ENCODE assay signal across 11 mouse cellular contexts in the genomic region with DNA sequence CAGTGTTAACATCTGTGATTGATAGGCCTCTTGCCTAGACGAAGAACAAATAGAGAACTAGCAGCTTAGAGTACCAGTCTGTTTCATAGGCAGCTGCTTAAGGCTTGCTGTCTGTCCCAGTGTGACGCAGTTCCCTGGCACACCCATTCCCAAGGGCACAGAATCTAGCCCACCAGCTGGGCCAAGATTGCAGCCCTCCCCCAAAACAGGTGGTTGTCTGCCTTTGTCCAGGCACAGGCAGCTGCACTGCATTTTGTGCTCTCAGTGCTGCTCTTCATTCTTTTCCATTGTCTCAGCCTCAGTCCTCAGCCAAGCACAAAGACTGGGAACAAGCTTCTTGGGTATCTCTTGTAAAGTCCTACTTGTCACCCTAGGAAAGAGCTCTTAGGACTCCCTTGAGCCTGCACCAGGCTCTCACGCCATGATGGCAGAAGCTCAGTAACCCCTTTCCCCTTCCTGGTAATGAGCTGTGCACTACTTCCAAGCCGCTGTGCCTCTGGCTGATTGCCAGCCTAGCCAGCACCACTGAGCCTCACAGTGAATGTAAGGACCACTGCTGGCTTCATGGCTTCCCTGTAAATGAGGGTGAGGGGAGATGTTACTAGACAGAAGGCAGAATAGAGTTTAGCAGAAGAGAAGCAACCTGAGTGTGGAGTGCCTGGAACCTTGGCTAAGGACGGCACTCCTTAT. TPM values are rescaled to one million over a fixed set of nuclear protein-coding genes. Genes with fewer than 3 reads are reported as not detected.
A peak's percentile ranks its signal among the peaks of the same experiment; 100 is the strongest.
DNase-seq lines count a peak whose midpoint lies in the region; ATAC-seq and TF ChIP-seq lines count a peak whose summit lies in the region.
"Had no signal": no experiment of that assay in that cellular context is flagged by ENCODE, and none has a peak within 500 bp of the region (broad histone marks: within the 10 kb centered on the region; RNA-seq: fewer than 3 reads in every experiment).

No protein-coding gene starts in this region.

- H3K9ac ChIP-seq in embryonic facial prominence, embryonic 14.5 days (ENCODE audit: low read depth, low read length), result no peak overlapping the region
- H3K9ac ChIP-seq in hindbrain, postnatal 0 days (replicated peaks; ENCODE audit: low read length), result no peak overlapping the region
- H3K9ac ChIP-seq: lung, embryonic 15.5 days had no signal

- DNase-seq in embryonic facial prominence, embryonic 14.5 days (ENCODE audit: low spot score), result peak; percentile 78
- no peak for DNase-seq in embryonic facial prominence, embryonic 10.5 days (ENCODE audit: low spot score)
- peak; percentile 36 for DNase-seq in right cerebral cortex, postnatal 14 days
- DNase-seq in right cerebral cortex, adult 18-20 months, result no peak
- peak; percentile 46 for DNase-seq in hindbrain, postnatal 0 days (ENCODE audit: low spot score)
- no peak for DNase-seq in testis, postnatal 14 days (ENCODE audit: low spot score)
- DNase-seq in adrenal gland, postnatal 4 days (ENCODE audit: low spot score in 2 of 2), result no peak

- no peaks in the 10 kb centered on the region for H3K27me3 ChIP-seq in embryonic facial prominence, embryonic 14.5 days (replicated peaks; ENCODE audit: control insufficient read depth, insufficient read depth, low read length)
- no peaks in the 10 kb centered on the region for H3K27me3 ChIP-seq in embryonic facial prominence, embryonic 10.5 days (replicated peaks; ENCODE audit: low read depth, poor library complexity, severe bottlenecking)
- no peaks in the 10 kb centered on the region for H3K27me3 ChIP-seq in hindbrain, postnatal 0 days (ENCODE audit: insufficient read depth, low read length)
- H3K27me3 ChIP-seq: lung, embryonic 15.5 days had no signal

- H3K4me3 ChIP-seq in embryonic facial prominence, embryonic 14.5 days (ENCODE audit: low read depth, low read length), result no peak overlapping the region
- no peak overlapping the region for H3K4me3 ChIP-seq in embryonic facial prominence, embryonic 10.5 days
- H3K4me3 ChIP-seq in hindbrain, postnatal 0 days (ENCODE audit: low read length), result no peak overlapping the region
- H3K4me3 ChIP-seq in olfactory bulb, adult 2 months (ENCODE audit: insufficient read depth, low read depth, low read length), result no peak overlapping the region
- H3K4me3 ChIP-seq: lung, embryonic 15.5 days had no signal

- no peak for TF ChIP-seq CTCF in hindbrain, postnatal 0 days (IDR thresholded peaks at IDR 0.05; ENCODE audit: low read depth)
- TF ChIP-seq CTCF in olfactory bulb, adult 2 months (IDR thresholded peaks at IDR 0.05; ENCODE audit: insufficient read depth, low read depth, low read length), result no peak

- ATAC-seq in embryonic facial prominence, embryonic 14.5 days (ENCODE audit: low read depth), result peak; percentile 83
- ATAC-seq in hindbrain, postnatal 0 days, result peak; percentile 68

- H3K4me2 ChIP-seq in embryonic facial prominence, embryonic 14.5 days (ENCODE audit: low read depth, low read length), result no peak overlapping the region
- no peak overlapping the region for H3K4me2 ChIP-seq in hindbrain, postnatal 0 days (ENCODE audit: low read depth, low read length)
- H3K4me2 ChIP-seq: lung, embryonic 15.5 days had no signal

- H3K27ac ChIP-seq in embryonic facial prominence, embryonic 14.5 days (replicated peaks; ENCODE audit: low read depth, low read length), result peak overlapping the region; percentile 36; the same call in 1 of the 2 replicates
- no peak overlapping the region for H3K27ac ChIP-seq in embryonic facial prominence, embryonic 10.5 days (replicated peaks)
- H3K27ac ChIP-seq in hindbrain, postnatal 0 days, result peak overlapping the region; percentile 64; the same call in 1 of the 2 replicates
- H3K27ac ChIP-seq in olfactory bulb, adult 2 months (ENCODE audit: insufficient read depth, low read depth, low read length), result peak overlapping the region; percentile 27
- H3K27ac ChIP-seq: lung, embryonic 15.5 days had no signal

- WGBS in embryonic facial prominence, embryonic 14.5 days, result 81% methylated on average over 5 of the region's 5 CpGs
- 85% methylated on average over 5 of the region's 5 CpGs for WGBS in embryonic facial prominence, embryonic 10.5 days
- 26% methylated on average over 5 of the region's 5 CpGs for WGBS in hindbrain, postnatal 0 days
- 44% methylated on average over 5 of the region's 5 CpGs for WGBS in olfactory bulb, adult 2 months

- H3K4me1 ChIP-seq in embryonic facial prominence, embryonic 14.5 days (ENCODE audit: control insufficient read depth, insufficient read depth, low read length), result no peaks in the 10 kb centered on the region
- H3K4me1 ChIP-seq in embryonic facial prominence, embryonic 10.5 days, result no peaks in the 10 kb centered on the region
- H3K4me1 ChIP-seq in hindbrain, postnatal 0 days (ENCODE audit: insufficient read depth, low read length), result peaks cover 3% of the 10 kb centered on the region; the same call in 1 of the 2 replicates
- peaks cover 9% of the 10 kb centered on the region for H3K4me1 ChIP-seq in olfactory bulb, adult 2 months (ENCODE audit: control insufficient read depth, insufficient read depth, low read length)
- H3K4me1 ChIP-seq: lung, embryonic 15.5 days had no signal

- peaks cover 46% of the 10 kb centered on the region for H3K36me3 ChIP-seq in embryonic facial prominence, embryonic 14.5 days (ENCODE audit: control insufficient read depth, insufficient read depth, low read length)
- H3K36me3 ChIP-seq in embryonic facial prominence, embryonic 10.5 days (replicated peaks), result peaks cover 72% of the 10 kb centered on the region
- no peaks in the 10 kb centered on the region; the same call in 1 of the 2 replicates for H3K36me3 ChIP-seq in hindbrain, postnatal 0 days (ENCODE audit: insufficient read depth, low read length)

- no peaks in the 10 kb centered on the region for H3K9me3 ChIP-seq in embryonic facial prominence, embryonic 14.5 days (ENCODE audit: control insufficient read depth, low read length)
- H3K9me3 ChIP-seq in embryonic facial prominence, embryonic 10.5 days, result no peaks in the 10 kb centered on the region
- H3K9me3 ChIP-seq in hindbrain, postnatal 0 days (ENCODE audit: low read length), result no peaks in the 10 kb centered on the region
- H3K9me3 ChIP-seq: lung, embryonic 15.5 days had no signal

- TF ChIP-seq POLR2A in olfactory bulb, adult 2 months (IDR thresholded peaks at IDR 0.05; ENCODE audit: insufficient read depth, low read depth, low read length), result no peak

RNA-seq across cellular contexts. Expression of a gene that starts 22.3 kb away (rescaled TPM):
- 0.31 and 0.47 TPM in 2 replicates for polyA plus RNA-seq in embryonic facial prominence, embryonic 14.5 days (2014; fragmentation: Nextera tagmentation; extraction: Ambion mirVana)
- polyA plus RNA-seq in embryonic facial prominence, embryonic 10.5 days (2016; fragmentation: Nextera tagmentation; extraction: Ambion mirVana), result 0.74 and 1.4 TPM in 2 replicates
- total RNA-seq in hindbrain, postnatal 0 days (2014; rRNA removed), result 3.3 and 4.4 TPM in 2 replicates
- polyA plus RNA-seq in hindbrain, postnatal 0 days (2015; fragmentation: Nextera tagmentation; extraction: Ambion mirVana), result 0.75 and 0.93 TPM in 2 replicates
- not detected in 2 replicates for polyA plus RNA-seq in olfactory bulb, adult 2 months (2012; ENCODE audit: insufficient read depth, insufficient read length, low replicate concordance, missing spikeins)
- total RNA-seq in adrenal gland, postnatal 4 days (2021), result under 1 TPM; 0.34 to 0.42 TPM
- polyA plus RNA-seq: intestine, embryonic 14.5 days; lung, embryonic 15.5 days had no signal

RNA-seq across cellular contexts. Expression of a gene that starts 27.3 kb away (rescaled TPM):
- polyA plus RNA-seq in embryonic facial prominence, embryonic 14.5 days (2014; fragmentation: Nextera tagmentation; extraction: Ambion mirVana), result 700 and 828 TPM in 2 replicates
- 2,212 and 2,218 TPM in 2 replicates for polyA plus RNA-seq in embryonic facial prominence, embryonic 10.5 days (2016; fragmentation: Nextera tagmentation; extraction: Ambion mirVana)
- 54.9 and 78.4 TPM in 2 replicates for total RNA-seq in hindbrain, postnatal 0 days (2014; rRNA removed)
- 167 and 171 TPM in 2 replicates for polyA plus RNA-seq in hindbrain, postnatal 0 days (2015; fragmentation: Nextera tagmentation; extraction: Ambion mirVana)
- polyA plus RNA-seq in olfactory bulb, adult 2 months (2012; ENCODE audit: insufficient read depth, insufficient read length, low replicate concordance, missing spikeins), result not detected in 2 replicates
- total RNA-seq in adrenal gland, postnatal 4 days (2021), result 100 to 1,000 TPM in 1 of 2 experiments, 10 to 100 TPM in 1; 79.3 to 138 TPM

RNA-seq across cellular contexts. Expression of a gene that starts 40.7 kb away (rescaled TPM):
- 0.70 and 0.76 TPM in 2 replicates for polyA plus RNA-seq in embryonic facial prominence, embryonic 14.5 days (2014; fragmentation: Nextera tagmentation; extraction: Ambion mirVana)
- 0.23 and 0.41 TPM in 2 replicates for polyA plus RNA-seq in embryonic facial prominence, embryonic 10.5 days (2016; fragmentation: Nextera tagmentation; extraction: Ambion mirVana)
- not detected in 2 replicates for total RNA-seq in hindbrain, postnatal 0 days (2014; rRNA removed)
- 0.08 TPM in 1 of 2 replicates, not detected in the other for polyA plus RNA-seq in hindbrain, postnatal 0 days (2015; fragmentation: Nextera tagmentation; extraction: Ambion mirVana)
- polyA plus RNA-seq in olfactory bulb, adult 2 months (2012; ENCODE audit: insufficient read depth, insufficient read length, low replicate concordance, missing spikeins), result not detected in 2 replicates
- total RNA-seq in adrenal gland, postnatal 4 days (2021), result not detected
- polyA plus RNA-seq: testis, adult 2 months had no signal

Comparison
In these comparisons a context has a peak if more than half of its experiments do, and no peak if none do; other contexts are left out.
1. DNase-seq: peak in embryonic facial prominence, embryonic 14.5 days (single experiment), right cerebral cortex, postnatal 14 days (single experiment) and hindbrain, postnatal 0 days (single experiment); none in embryonic facial prominence, embryonic 10.5 days (single experiment), right cerebral cortex, adult 18-20 months (single experiment), testis, postnatal 14 days (single experiment) and adrenal gland, postnatal 4 days (0 of 2).
2. RNA of a gene that starts 27.3 kb away (polyA plus RNA-seq): 2,212 to 2,218 TPM in embryonic facial prominence, embryonic 10.5 days, 700 to 828 TPM in embryonic facial prominence, embryonic 14.5 days and 167 to 171 TPM in hindbrain, postnatal 0 days; not detected in olfactory bulb, adult 2 months; every median in the first group is over 100 times any median in the second.